Mouse (Mus musculus): ENCODE data around the gene Snrnp70. TPM values are rescaled to one million over a fixed set of nuclear protein-coding genes. Genes with fewer than 3 reads are reported as not detected.
"Not testable (repeated sequence)": the region's sequence is repeated elsewhere in the genome, so short reads cannot be mapped to it uniquely, and the experiment has no call there.

Snrnp70 gene
- polyA plus RNA-seq, 1 experiment from 2014 or later = 93.7 TPM

DNA sequence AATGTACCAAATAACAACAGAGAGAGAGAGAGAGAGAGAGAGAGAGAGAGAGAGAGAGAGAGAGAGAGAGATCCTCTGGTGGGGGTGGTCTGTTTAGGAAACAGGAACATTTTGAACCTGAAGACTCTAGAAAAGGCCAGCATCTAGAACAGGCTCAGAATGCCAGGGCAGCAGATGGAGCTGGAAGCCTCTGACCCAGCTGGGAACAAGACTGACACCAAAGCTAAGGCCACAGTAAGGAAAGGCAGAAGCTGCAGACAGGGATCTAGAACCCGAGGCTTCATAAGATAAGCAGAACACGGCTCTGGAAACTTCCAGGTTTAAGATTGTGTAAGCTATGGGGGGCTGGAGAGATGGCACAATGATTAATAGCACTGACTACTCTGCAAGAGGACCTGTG, 31.6 kb downstream of the Snrnp70 start:
- no peak overlapping the region for H3K4me2 ChIP-seq (ENCODE audit: low read depth, low read length)
- H3K27me3 ChIP-seq (ENCODE audit: control insufficient read depth, insufficient read depth, low read length) = peaks cover under 1% of the 10 kb centered on the region; the same call in 1 of the 2 replicates
- H3K4me3 ChIP-seq (ENCODE audit: low read depth, low read length) = no peak overlapping the region
- H3K9me3 ChIP-seq (ENCODE audit: control insufficient read depth, low read length) = no peaks in the 10 kb centered on the region
- H3K9ac ChIP-seq (replicated peaks; ENCODE audit: low read depth, low read length) = no peak overlapping the region
- H3K36me3 ChIP-seq (ENCODE audit: control insufficient read depth, insufficient read depth, low read length) = peaks cover 4% of the 10 kb centered on the region; the same call in 1 of the 2 replicates
- no peak for ATAC-seq (ENCODE audit: low read depth)
- H3K27ac ChIP-seq (ENCODE audit: low read depth, low read length) = no peak overlapping the region
- peaks cover 28% of the 10 kb centered on the region for H3K4me1 ChIP-seq (ENCODE audit: control insufficient read depth, insufficient read depth, low read length)
- 95% methylated on average over 2 of the region's 2 CpGs for WGBS

GRCm38 (mm10) chr7:45362801-45363200, 32.7 kb downstream of the Snrnp70 start:
- H3K9ac ChIP-seq (replicated peaks; ENCODE audit: low read depth, low read length) = no peak overlapping the region
- peak overlapping the region; percentile 4; the same call in 1 of the 2 replicates for H3K4me3 ChIP-seq (ENCODE audit: low read depth, low read length)
- no peak overlapping the region for H3K4me2 ChIP-seq (ENCODE audit: low read depth, low read length)
- H3K9me3 ChIP-seq (ENCODE audit: control insufficient read depth, low read length) = no peaks in the 10 kb centered on the region
- peaks cover 8% of the 10 kb centered on the region; the same call in 1 of the 2 replicates for H3K36me3 ChIP-seq (ENCODE audit: control insufficient read depth, insufficient read depth, low read length)
- no peak for ATAC-seq (ENCODE audit: low read depth)
- peaks cover 20% of the 10 kb centered on the region for H3K4me1 ChIP-seq (ENCODE audit: control insufficient read depth, insufficient read depth, low read length)
- WGBS = 3% methylated on average over 13 of the region's 13 CpGs
- no peak overlapping the region for H3K27ac ChIP-seq (ENCODE audit: low read depth, low read length)
- no peaks in the 10 kb centered on the region for H3K27me3 ChIP-seq (ENCODE audit: control insufficient read depth, insufficient read depth, low read length)

- Histone ChIP-seq H3K27me3 (ENCODE audit: control insufficient read depth, insufficient read depth, low read length) (no peaks in the 10 kb centered on the region), H3K27ac (ENCODE audit: low read depth, low read length) (peak overlapping the region; percentile 52; the same call in 1 of the 2 replicates), H3K36me3 (ENCODE audit: control insufficient read depth, insufficient read depth, low read length) (peaks cover 17% of the 10 kb centered on the region), H3K9ac (replicated peaks; ENCODE audit: low read depth, low read length) (peak overlapping the region; percentile 63), H3K9me3 (ENCODE audit: control insufficient read depth, low read length) (no peaks in the 10 kb centered on the region), H3K4me1 (ENCODE audit: control insufficient read depth, insufficient read depth, low read length) (peaks cover 19% of the 10 kb centered on the region), H3K4me2 (ENCODE audit: low read depth, low read length) (peak overlapping the region; percentile 85), H3K4me3 (ENCODE audit: low read depth, low read length) (peak overlapping the region; percentile 40)
- ATAC-seq (ENCODE audit: low read depth) = peak; percentile 85
- whole genome bisulfite sequencing = under 1% methylated on average over 43 of the region's 43 CpGs
These were observed 34.2 kb downstream of the Snrnp70 start for GRCm38 (mm10) chr7:45361243-45361804.

DNA sequence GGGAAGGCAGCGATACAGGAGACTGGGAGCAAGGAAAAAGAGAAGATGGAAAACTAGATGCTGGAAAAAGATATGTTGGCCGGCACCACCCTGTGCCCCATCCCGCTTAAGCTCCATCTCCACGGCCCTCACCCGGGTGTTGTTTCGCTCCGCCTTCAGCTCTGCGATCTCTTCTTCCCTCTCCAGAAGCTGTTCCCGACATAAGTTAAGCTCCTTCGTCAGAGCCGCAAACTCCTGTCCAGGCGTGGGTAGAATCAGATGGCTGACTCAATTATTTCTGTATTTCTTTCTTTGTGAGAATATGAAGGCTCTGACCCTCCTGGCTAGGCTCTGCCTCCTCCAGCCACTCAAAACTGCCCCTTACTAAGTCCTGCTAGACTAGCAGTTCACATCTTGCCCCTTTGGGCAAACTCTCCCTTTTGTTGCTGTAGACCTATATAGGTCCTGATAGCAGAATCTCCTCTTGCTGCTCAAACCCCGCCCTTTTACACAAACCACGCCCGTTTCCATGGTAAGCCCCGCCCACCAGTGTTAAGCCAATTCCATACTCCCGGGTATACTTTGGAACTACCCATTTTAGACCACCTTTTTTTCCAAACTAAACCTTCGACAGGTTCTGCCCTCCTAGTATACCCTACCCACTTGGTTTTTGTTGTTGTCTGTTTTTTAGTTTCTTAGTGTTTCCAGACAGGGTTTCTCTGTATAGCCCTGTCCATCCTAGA, 35.0 kb downstream of the Snrnp70 start:
- Histone ChIP-seq H3K27me3 (ENCODE audit: control insufficient read depth, insufficient read depth, low read length) (no peaks in the 10 kb centered on the region), H3K27ac (ENCODE audit: low read depth, low read length) (no peak overlapping the region)
- WGBS = 54% methylated on average over 18 of the region's 18 CpGs

DNA sequence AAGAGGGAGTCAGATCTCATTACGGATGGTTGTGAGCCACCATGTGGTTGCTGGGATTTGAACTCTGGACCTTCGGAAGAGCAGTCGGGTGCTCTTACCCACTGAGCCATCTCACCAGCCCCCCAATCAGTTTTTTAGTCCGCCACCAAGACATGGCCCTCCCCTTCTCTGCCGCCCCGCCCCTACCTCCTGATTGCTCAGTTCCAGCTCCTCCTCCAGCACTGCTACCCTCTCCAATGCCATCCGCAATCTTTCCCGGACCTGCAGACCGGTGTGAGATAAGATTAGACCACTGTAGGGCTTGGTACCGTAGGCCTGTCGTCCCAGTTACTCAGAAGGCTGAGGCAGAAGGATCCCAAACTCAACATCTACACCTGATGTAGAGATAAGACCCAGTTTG, 36.5 kb downstream of the Snrnp70 start:
- WGBS = 63% methylated on average over 10 of the region's 11 CpGs
- H3K4me3 ChIP-seq (ENCODE audit: low read depth, low read length); H3K4me2 ChIP-seq (ENCODE audit: low read depth, low read length); H3K27me3 ChIP-seq (ENCODE audit: control insufficient read depth, insufficient read depth, low read length); H3K9ac ChIP-seq (replicated peaks; ENCODE audit: low read depth, low read length); H3K27ac ChIP-seq (ENCODE audit: low read depth, low read length); H3K9me3 ChIP-seq (ENCODE audit: control insufficient read depth, low read length); ATAC-seq (ENCODE audit: low read depth): not testable (repeated sequence)
- Histone ChIP-seq H3K36me3 (ENCODE audit: control insufficient read depth, insufficient read depth, low read length) (peaks cover 19% of the 10 kb centered on the region), H3K4me1 (ENCODE audit: control insufficient read depth, insufficient read depth, low read length) (peaks cover 10% of the 10 kb centered on the region)

More for the DNA sequence above, 35.0 kb downstream of the Snrnp70 start:
- Histone ChIP-seq H3K9ac (replicated peaks; ENCODE audit: low read depth, low read length) (no peak overlapping the region), H3K36me3 (ENCODE audit: control insufficient read depth, insufficient read depth, low read length) (peaks cover 19% of the 10 kb centered on the region), H3K4me2 (ENCODE audit: low read depth, low read length) (no peak overlapping the region), H3K4me3 (ENCODE audit: low read depth, low read length) (no peak overlapping the region), H3K4me1 (ENCODE audit: control insufficient read depth, insufficient read depth, low read length) (peaks cover 16% of the 10 kb centered on the region), H3K9me3 (ENCODE audit: control insufficient read depth, low read length) (no peaks in the 10 kb centered on the region)
- ATAC-seq (ENCODE audit: low read depth) = no peak

GRCm38 (mm10) chr7:45356087-45356486, 39.5 kb downstream of the Snrnp70 start:
- Histone ChIP-seq H3K9me3 (ENCODE audit: control insufficient read depth, low read length) (no peaks in the 10 kb centered on the region), H3K36me3 (ENCODE audit: control insufficient read depth, insufficient read depth, low read length) (peaks cover 35% of the 10 kb centered on the region), H3K9ac (replicated peaks; ENCODE audit: low read depth, low read length) (no peak overlapping the region), H3K4me2 (ENCODE audit: low read depth, low read length) (no peak overlapping the region), H3K4me3 (ENCODE audit: low read depth, low read length) (no peak overlapping the region), H3K27ac (ENCODE audit: low read depth, low read length) (no peak overlapping the region), H3K4me1 (ENCODE audit: control insufficient read depth, insufficient read depth, low read length) (no peaks in the 10 kb centered on the region), H3K27me3 (ENCODE audit: control insufficient read depth, insufficient read depth, low read length) (no peaks in the 10 kb centered on the region)
- no peak for ATAC-seq (ENCODE audit: low read depth)
- WGBS = 62% methylated on average over 13 of the region's 13 CpGs

- Histone ChIP-seq H3K4me2 (ENCODE audit: low read depth, low read length) (no peak overlapping the region), H3K9ac (replicated peaks; ENCODE audit: low read depth, low read length) (no peak overlapping the region), H3K4me3 (ENCODE audit: low read depth, low read length) (no peak overlapping the region), H3K36me3 (ENCODE audit: control insufficient read depth, insufficient read depth, low read length) (peaks cover 38% of the 10 kb centered on the region), H3K4me1 (ENCODE audit: control insufficient read depth, insufficient read depth, low read length) (no peaks in the 10 kb centered on the region), H3K27me3 (ENCODE audit: control insufficient read depth, insufficient read depth, low read length) (no peaks in the 10 kb centered on the region), H3K27ac (ENCODE audit: low read depth, low read length) (no peak overlapping the region), H3K9me3 (ENCODE audit: control insufficient read depth, low read length) (no peaks in the 10 kb centered on the region)
- WGBS = 72% methylated on average over 15 of the region's 15 CpGs
- ATAC-seq (ENCODE audit: low read depth) = no peak
These were observed 40.1 kb downstream of the Snrnp70 start for GRCm38 (mm10) chr7:45355318-45356020.

DNA sequence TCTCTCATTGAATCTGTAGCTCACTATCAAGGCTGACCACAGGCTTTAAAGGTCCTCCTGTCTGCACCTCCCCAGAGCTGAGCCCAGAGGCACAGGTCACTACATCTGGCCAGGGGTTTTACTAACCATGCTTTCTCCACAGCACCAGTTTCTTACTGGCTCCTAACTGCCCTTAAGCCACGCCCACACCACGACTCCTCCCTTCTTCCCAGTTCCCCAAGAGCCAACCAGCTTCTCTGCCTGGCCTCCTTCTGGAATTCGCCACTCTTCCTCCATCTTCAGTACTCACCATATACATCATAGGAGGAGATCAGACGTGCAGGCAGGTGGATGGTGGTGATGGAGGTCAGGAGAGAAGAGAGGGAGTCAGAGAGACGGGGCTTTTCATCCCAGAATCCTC, 42.5 kb downstream of the Snrnp70 start:
- Histone ChIP-seq H3K9ac (replicated peaks; ENCODE audit: low read depth, low read length) (no peak overlapping the region), H3K4me3 (ENCODE audit: low read depth, low read length) (no peak overlapping the region), H3K4me1 (ENCODE audit: control insufficient read depth, insufficient read depth, low read length) (no peaks in the 10 kb centered on the region), H3K27me3 (ENCODE audit: control insufficient read depth, insufficient read depth, low read length) (no peaks in the 10 kb centered on the region), H3K36me3 (ENCODE audit: control insufficient read depth, insufficient read depth, low read length) (peaks cover 45% of the 10 kb centered on the region), H3K4me2 (ENCODE audit: low read depth, low read length) (no peak overlapping the region), H3K9me3 (ENCODE audit: control insufficient read depth, low read length) (no peaks in the 10 kb centered on the region), H3K27ac (ENCODE audit: low read depth, low read length) (no peak overlapping the region)
- no peak for ATAC-seq (ENCODE audit: low read depth)
- WGBS = 25% methylated on average over 5 of the region's 5 CpGs

DNA sequence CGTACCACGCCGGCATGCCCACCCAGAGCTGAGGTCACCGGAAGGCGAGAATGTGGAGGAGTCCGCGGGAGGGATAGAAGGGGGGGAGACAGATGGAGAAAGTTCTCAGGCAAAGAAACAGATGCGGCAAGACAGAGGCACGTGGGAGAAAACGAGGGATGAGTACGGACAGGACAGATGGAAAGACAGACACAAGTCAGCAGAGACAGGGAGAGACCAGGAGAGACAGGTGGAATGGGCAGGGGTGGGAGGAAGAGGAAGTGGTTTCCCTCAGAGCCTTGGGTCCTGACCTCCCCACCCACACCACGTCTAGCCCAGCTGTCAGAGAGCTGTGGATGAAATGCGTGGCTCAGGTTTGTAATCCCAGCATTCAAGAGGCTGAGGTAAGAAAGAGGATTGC, 48.6 kb downstream of the Snrnp70 start:
- no peak overlapping the region for H3K4me3 ChIP-seq (ENCODE audit: low read depth, low read length)
- no peak for ATAC-seq (ENCODE audit: low read depth)
- no peaks in the 10 kb centered on the region for H3K27me3 ChIP-seq (ENCODE audit: control insufficient read depth, insufficient read depth, low read length)
- H3K4me1 ChIP-seq (ENCODE audit: control insufficient read depth, insufficient read depth, low read length) = no peaks in the 10 kb centered on the region
- H3K36me3 ChIP-seq (ENCODE audit: control insufficient read depth, insufficient read depth, low read length) = peaks cover 40% of the 10 kb centered on the region
- no peak overlapping the region for H3K4me2 ChIP-seq (ENCODE audit: low read depth, low read length)
- H3K9ac ChIP-seq (replicated peaks; ENCODE audit: low read depth, low read length) = no peak overlapping the region
- H3K27ac ChIP-seq (ENCODE audit: low read depth, low read length) = no peak overlapping the region
- WGBS = 79% methylated on average over 13 of the region's 13 CpGs
- no peaks in the 10 kb centered on the region for H3K9me3 ChIP-seq (ENCODE audit: control insufficient read depth, low read length)

Data from neural tube, embryonic 14.5 days (tissue).